Mouse (Mus musculus) intestine, embryonic 15.5 days (tissue): Measurements from ENCODE around the gene Thap3. TPM values are rescaled to one million over a fixed set of nuclear protein-coding genes. Genes with fewer than 3 reads are reported as not detected.

Experiments used
- ATAC-seq: fragments of 200-750 bp; cut with Nextera tagmentation; 2 replicates; pipeline ENCODE4 v1.8.0; 2017; ENCODE audit warnings: moderate TSS enrichment, moderate library complexity
- H3K27ac ChIP-seq: fragments of 300-500 bp; sonication (generic); 2 replicates; pipeline ENCODE4 v1.5.1; 2015; ENCODE audit warnings: mild to moderate bottlenecking, inconsistent platforms
- H3K27me3 ChIP-seq: fragments of 300-500 bp; sonication (generic); replicated peaks from 2 replicates; pipeline ENCODE4 v1.6.1; 2015; ENCODE audit warnings: inconsistent platforms
- H3K36me3 ChIP-seq: fragments of 300-500 bp; sonication (generic); 2 replicates; pipeline ENCODE4 v1.6.1; 2015; ENCODE audit warnings: inconsistent platforms
- H3K4me1 ChIP-seq: fragments of 300-500 bp; sonication (generic); replicated peaks from 2 replicates; pipeline ENCODE4 v1.6.1; 2015; ENCODE audit warnings: inconsistent platforms
- H3K4me2 ChIP-seq: fragments of 300-500 bp; sonication (generic); replicated peaks from 2 replicates; pipeline ENCODE4 v1.6.1; 2015; ENCODE audit warnings: mild to moderate bottlenecking, inconsistent platforms
- H3K4me3 ChIP-seq: fragments of 300-500 bp; sonication (generic); replicated peaks from 2 replicates; pipeline ENCODE4 v1.5.1; 2015; ENCODE audit warnings: inconsistent platforms
- H3K9ac ChIP-seq: fragments of 300-500 bp; sonication (generic); 2 replicates; pipeline ENCODE4 v1.6.1; 2015; ENCODE audit warnings: inconsistent platforms
- H3K9me3 ChIP-seq: fragments of 300-500 bp; sonication (generic); 2 replicates; pipeline ENCODE4 v1.6.1; 2016; ENCODE audit warnings: inconsistent platforms
- WGBS: fragments of 180-500 bp; shearing (Covaris S2); methylation state at CpG from one replicate; pipeline ENCODE4 v1.1.7; 2015; 5-methylcytosine and 5-hydroxymethylcytosine counted together
- polyA plus RNA-seq: library from polyadenylated mRNA; unstranded; fragments of >200 nt; fragmentation: Nextera tagmentation; extraction: Ambion mirVana; gene quantifications from 2 replicates; pipeline ENCODE4 v1.2.1, GENCODE M21; 2015

Thap3 gene
- polyA plus RNA-seq, 1 experiment from 2014 or later = 31.2 TPM

DNA sequence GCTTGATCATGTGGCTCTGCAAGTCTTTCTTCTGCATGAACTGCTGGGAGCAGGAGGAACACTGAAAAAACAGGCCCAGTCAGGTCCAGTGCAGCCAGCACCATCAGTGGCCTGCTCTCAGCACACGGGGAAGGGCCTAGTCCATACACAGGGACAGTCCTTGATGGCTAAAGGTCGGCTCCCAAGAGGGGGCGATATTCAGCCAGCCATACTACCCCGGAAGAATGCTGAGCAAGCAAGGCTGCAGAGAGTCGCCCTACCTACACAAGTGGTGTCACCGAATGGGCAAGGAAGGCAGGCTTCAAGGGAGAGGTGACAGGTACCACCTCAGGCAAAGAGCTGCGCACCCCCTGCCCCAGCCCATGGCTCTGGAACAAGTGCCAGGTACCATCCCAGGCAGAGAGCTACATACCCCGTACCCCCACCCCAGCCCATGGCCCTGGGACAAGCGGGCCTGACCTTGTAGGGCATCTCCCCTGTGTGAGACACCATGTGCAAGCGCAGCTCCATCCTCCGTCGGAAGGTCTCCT, 32.8 kb upstream of the Thap3 start:
- H3K4me3 ChIP-seq = no peak overlapping the region
- H3K4me2 ChIP-seq = no peak overlapping the region
- peaks cover 44% of the 10 kb centered on the region for H3K36me3 ChIP-seq
- H3K27ac ChIP-seq = no peak overlapping the region
- WGBS = 76% methylated on average over 12 of the region's 12 CpGs
- no peaks in the 10 kb centered on the region for H3K27me3 ChIP-seq
- H3K4me1 ChIP-seq = peaks cover 34% of the 10 kb centered on the region
- no peak overlapping the region for H3K9ac ChIP-seq
- no peaks in the 10 kb centered on the region for H3K9me3 ChIP-seq
- no peak for ATAC-seq

GRCm38 (mm10) chr4:152020024-152020423, 31.2 kb upstream of the Thap3 start:
- no peaks in the 10 kb centered on the region for H3K9me3 ChIP-seq
- H3K4me2 ChIP-seq = no peak overlapping the region
- no peak overlapping the region for H3K4me3 ChIP-seq
- H3K9ac ChIP-seq = no peak overlapping the region
- 89% methylated on average over 21 of the region's 21 CpGs for WGBS
- no peak overlapping the region for H3K27ac ChIP-seq
- peaks cover 17% of the 10 kb centered on the region for H3K4me1 ChIP-seq
- no peaks in the 10 kb centered on the region for H3K27me3 ChIP-seq
- no peak for ATAC-seq
- H3K36me3 ChIP-seq = peaks cover 50% of the 10 kb centered on the region

DNA sequence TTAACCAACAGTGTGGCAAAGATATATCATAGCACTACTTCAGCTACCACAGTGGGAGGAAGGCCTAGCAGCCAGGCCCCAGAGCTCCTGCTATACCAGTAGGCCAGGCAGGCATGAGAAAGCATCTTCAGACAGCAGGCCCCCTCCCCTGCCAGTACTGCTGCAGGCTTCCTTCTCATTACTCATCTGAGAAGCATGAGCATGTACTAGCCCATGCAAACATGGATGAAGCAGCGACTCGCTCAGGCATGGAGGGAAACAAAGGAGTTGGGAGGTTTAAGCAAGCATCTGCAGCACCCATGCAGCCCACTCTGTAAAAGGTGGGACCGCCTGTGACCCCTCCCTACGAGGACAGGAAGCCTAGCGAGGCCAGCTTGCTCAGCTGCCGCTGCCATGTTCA, 30.3 kb upstream of the Thap3 start:
- Histone ChIP-seq H3K9me3 (no peaks in the 10 kb centered on the region), H3K4me1 (0 out of 2 replicates have a peak, but pooled peaks cover 9% of the 10 kb centered on the region), H3K4me2 (no peak overlapping the region), H3K4me3 (no peak overlapping the region), H3K9ac (no peak overlapping the region), H3K36me3 (peaks cover 54% of the 10 kb centered on the region), H3K27me3 (no peaks in the 10 kb centered on the region), H3K27ac (no peak overlapping the region)
- ATAC-seq = no peak
- WGBS = 86% methylated on average over 6 of the region's 6 CpGs

- no peaks in the 10 kb centered on the region for H3K27me3 ChIP-seq
- H3K36me3 ChIP-seq = peaks cover 12% of the 10 kb centered on the region
- 82% methylated on average over 12 of the region's 12 CpGs for WGBS
- H3K4me3 ChIP-seq = no peak overlapping the region
- ATAC-seq = no peak
- peaks cover 27% of the 10 kb centered on the region for H3K4me1 ChIP-seq
- H3K27ac ChIP-seq = no peak overlapping the region
- H3K4me2 ChIP-seq = no peak overlapping the region
- H3K9me3 ChIP-seq = no peaks in the 10 kb centered on the region
- no peak overlapping the region for H3K9ac ChIP-seq
These were observed 24.4 kb upstream of the Thap3 start for GRCm38 (mm10) chr4:152013036-152013813.

DNA sequence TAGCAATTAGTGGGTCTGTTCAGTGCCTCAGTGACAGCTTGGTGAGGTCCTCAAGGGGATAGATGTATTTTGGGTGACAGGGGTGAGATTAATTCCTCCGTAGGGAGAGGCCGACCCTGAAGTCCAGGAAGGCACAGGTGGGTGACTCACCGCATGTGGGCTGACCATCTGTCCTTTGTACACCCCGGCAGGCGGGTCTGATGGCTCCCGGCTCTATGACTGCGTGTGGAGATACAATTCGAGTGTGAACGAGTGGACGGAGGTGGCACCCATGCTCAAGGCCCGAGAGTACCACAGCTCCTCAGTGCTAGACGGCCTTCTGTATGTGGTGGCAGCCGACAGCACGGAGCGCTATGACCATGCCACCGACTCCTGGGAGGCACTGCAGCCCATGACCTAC, 23.3 kb upstream of the Thap3 start:
- Histone ChIP-seq H3K36me3 (peaks cover 10% of the 10 kb centered on the region), H3K27me3 (no peaks in the 10 kb centered on the region), H3K4me2 (peak overlapping the region; percentile 96; the same call in 1 of the 2 replicates), H3K4me3 (no peak overlapping the region), H3K4me1 (peaks cover 38% of the 10 kb centered on the region), H3K9ac (no peak overlapping the region), H3K9me3 (no peaks in the 10 kb centered on the region), H3K27ac (no peak overlapping the region)
- no peak for ATAC-seq
- WGBS = 90% methylated on average over 16 of the region's 16 CpGs

DNA sequence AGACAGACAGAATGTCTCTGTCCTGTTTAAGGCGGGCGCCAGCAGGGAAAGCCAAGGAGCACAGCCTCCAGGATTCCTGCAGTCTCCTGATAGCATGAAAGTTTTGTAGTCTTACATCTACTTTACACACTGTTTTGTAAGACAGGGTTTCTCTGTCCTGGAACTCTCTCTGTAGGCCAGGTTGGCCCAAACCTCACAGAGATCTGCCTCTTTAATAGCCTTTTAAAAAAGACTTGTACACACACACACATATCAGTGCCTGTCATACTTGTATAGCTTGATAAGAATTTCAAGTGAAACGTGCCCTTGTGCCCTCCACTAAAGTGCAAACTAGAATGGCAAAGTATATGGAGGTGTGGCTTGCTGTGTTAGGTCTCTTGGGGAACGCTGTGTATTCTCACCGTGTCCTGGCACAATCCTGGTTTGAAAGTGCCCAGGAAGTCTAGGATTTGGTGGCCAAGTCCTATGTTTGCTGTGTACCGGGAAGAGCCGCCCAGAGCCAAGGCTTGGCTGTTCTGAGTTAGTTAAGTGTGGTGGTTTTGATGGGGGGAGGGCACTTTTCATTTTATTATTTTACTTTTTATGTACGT, 22.5 kb upstream of the Thap3 start:
- Histone ChIP-seq H3K4me2 (peak overlapping the region; percentile 96), H3K9ac (peak overlapping the region; percentile 65; the same call in 1 of the 2 replicates), H3K27ac (0 out of 2 replicates have a peak overlapping the region, but pooled peaks have one; percentile 29), H3K9me3 (no peaks in the 10 kb centered on the region), H3K36me3 (peaks cover 10% of the 10 kb centered on the region), H3K4me1 (peaks cover 38% of the 10 kb centered on the region), H3K27me3 (no peaks in the 10 kb centered on the region), H3K4me3 (peak overlapping the region; percentile 79)
- no peak for ATAC-seq
- 77% methylated on average over 8 of the region's 8 CpGs for WGBS

DNA sequence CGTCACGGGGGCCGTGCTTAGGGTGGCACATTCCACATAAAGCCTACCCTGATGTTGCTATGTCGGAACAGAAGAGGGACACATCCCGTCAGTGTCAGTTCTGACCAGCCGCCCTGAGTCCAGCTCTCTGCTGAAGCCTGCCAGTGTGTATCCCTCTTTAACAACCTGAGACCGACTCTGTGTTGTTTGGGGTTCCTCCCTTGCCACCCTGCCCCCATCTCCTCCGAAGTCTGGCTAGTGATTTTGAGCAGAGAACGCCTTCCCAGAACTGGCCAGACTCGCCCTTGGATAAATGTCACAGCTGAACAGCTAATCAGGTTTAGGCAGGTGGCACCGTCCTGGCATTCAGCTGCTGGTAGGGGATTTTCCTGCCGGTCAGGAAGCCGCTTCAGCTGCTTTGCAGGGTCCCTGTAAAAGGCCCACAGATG, 21.9 kb upstream of the Thap3 start:
- 16% methylated on average over 13 of the region's 13 CpGs for WGBS
- Histone ChIP-seq H3K9ac (peak overlapping the region; percentile 65), H3K4me2 (peak overlapping the region; percentile 96), H3K36me3 (peaks cover 6% of the 10 kb centered on the region), H3K4me1 (peaks cover 38% of the 10 kb centered on the region), H3K27me3 (no peaks in the 10 kb centered on the region), H3K27ac (0 out of 2 replicates have a peak overlapping the region, but pooled peaks have one; percentile 29), H3K4me3 (peak overlapping the region; percentile 79), H3K9me3 (no peaks in the 10 kb centered on the region)
- ATAC-seq = no peak

- WGBS = 2% methylated on average over 10 of the region's 10 CpGs
- peak; percentile 27 for ATAC-seq
These were observed 21.4 kb upstream of the Thap3 start for GRCm38 (mm10) chr4:152010091-152010706.

GRCm38 (mm10) chr4:152009076-152010051, 20.6 kb upstream of the Thap3 start:
- Histone ChIP-seq H3K27me3 (no peaks in the 10 kb centered on the region), H3K9ac (peak overlapping the region; percentile 65), H3K27ac (peak overlapping the region; percentile 91), H3K36me3 (no peaks in the 10 kb centered on the region), H3K4me2 (peak overlapping the region; percentile 96), H3K4me1 (peaks cover 38% of the 10 kb centered on the region), H3K4me3 (peak overlapping the region; percentile 79), H3K9me3 (no peaks in the 10 kb centered on the region)
- WGBS = under 1% methylated on average over 104 of the region's 115 CpGs
- ATAC-seq = peak; percentile 79

More at GRCm38 (mm10) chr4:152010091-152010706, 21.4 kb upstream of the Thap3 start:
- Histone ChIP-seq H3K4me1 (peaks cover 38% of the 10 kb centered on the region), H3K4me2 (peak overlapping the region; percentile 96), H3K4me3 (peak overlapping the region; percentile 79), H3K36me3 (peaks cover 6% of the 10 kb centered on the region), H3K27me3 (no peaks in the 10 kb centered on the region), H3K9me3 (no peaks in the 10 kb centered on the region), H3K9ac (peak overlapping the region; percentile 65), H3K27ac (no peak overlapping the region)

DNA sequence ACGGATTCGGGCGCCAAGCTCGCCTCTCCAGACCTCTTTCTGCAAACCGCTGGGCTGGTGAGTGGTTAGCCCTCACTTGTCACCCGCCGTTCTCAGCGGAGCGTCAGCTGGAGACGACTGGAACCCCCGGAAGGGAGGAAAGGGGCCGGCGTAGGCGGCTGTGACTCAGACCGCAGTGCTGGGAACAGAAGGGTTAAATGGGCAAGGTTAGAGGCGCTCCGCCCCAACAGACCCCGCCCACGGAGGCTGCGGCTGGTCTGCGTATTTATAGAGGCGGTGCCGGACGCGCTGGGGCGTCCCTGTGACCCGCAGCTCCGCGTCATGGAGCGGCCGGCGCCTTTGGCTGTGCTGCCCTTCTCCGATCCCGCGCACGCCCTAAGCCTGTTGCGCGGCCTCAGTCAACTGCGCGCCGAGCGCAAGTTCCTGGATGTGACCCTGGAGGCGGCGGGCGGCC, 19.9 kb upstream of the Thap3 start, which contains the start of gene Klhl21:
Klhl21 (plus strand) TSS at position 182 of the 454 bp plus-strand sequence.
- Histone ChIP-seq H3K4me1 (peaks cover 38% of the 10 kb centered on the region), H3K4me3 (peak within 1 kb of the TSS; percentile 79), H3K27ac (peak within 1 kb of the TSS; percentile 91), H3K36me3 (no peaks in the 10 kb centered on the region), H3K9me3 (no peaks in the 10 kb centered on the region), H3K27me3 (no peaks in the 10 kb centered on the region), H3K9ac (peak within 1 kb of the TSS; percentile 65), H3K4me2 (peak within 1 kb of the TSS; percentile 96)
- WGBS = under 1% methylated on average over 45 of the region's 45 CpGs
- ATAC-seq = peak; percentile 93

DNA sequence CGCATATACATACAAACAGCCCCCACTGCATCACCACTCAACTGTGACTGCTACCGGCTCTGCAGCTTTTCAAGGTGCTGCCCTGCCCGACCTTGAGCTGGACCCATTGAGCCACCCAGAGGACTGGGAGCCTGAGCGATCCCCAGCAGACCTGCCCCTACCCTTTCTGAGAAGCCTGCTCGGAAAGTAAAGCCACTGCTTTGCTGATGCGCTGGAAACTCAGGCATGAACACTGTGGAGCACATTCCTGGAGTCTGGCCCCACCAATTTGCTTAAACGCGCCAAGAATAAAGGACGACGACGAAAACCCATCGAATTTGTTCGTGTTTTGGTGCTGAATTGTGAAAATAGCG, 19.3 kb upstream of the Thap3 start:
- WGBS = 1% methylated on average over 14 of the region's 14 CpGs
- Histone ChIP-seq H3K36me3 (no peaks in the 10 kb centered on the region), H3K9ac (peak overlapping the region; percentile 65; the same call in 1 of the 2 replicates), H3K27me3 (no peaks in the 10 kb centered on the region), H3K27ac (peak overlapping the region; percentile 91), H3K4me2 (peak overlapping the region; percentile 96), H3K9me3 (no peaks in the 10 kb centered on the region), H3K4me1 (peaks cover 35% of the 10 kb centered on the region), H3K4me3 (peak overlapping the region; percentile 79)
- ATAC-seq = no peak
